Mouse (Mus musculus): Measurements from ENCODE around the gene Ttc27. TPM values are rescaled to one million over a fixed set of nuclear protein-coding genes. Genes with fewer than 3 reads are reported as not detected.

The Ttc27 gene
- total and polyA plus RNA-seq, 2 experiments from 2014 or later, result 8.5 to 16.2 TPM

DNA sequence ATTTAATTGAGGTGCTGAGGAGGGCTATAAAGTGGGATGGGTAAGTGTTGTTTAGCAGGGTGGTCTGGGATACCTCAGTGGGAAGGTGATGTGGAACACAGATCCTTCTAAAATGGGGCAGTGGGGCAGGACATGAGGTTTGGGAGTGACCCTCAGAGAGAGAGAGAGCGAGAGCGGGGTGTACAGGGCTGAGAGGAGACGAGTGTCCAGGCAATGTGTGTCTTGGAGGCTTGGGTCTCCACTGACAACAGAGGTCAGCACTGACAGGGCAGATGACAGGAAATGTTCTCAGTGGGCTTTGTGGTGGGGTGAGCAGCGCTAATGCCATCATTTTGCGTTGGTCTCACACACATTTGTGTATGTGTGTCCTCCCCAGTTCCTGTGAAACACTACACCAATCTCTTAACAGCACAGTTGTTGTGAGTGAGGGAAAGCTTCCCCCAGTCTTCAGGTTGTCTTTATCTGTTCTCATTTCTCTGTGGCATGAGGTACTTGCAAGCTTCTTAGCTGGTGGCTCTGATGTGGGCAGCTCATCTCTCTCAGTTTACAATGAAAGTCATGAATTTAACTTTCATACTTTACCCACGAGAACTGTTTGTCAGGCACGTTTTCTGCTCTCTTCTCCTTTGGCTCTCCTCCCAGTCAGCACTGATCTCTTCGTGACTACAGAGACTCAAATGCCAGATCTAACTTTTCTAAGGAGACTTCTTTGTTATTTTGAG lies 35.5 kb downstream of the Ttc27 start:
- Histone ChIP-seq H3K27me3 (ENCODE audit: control insufficient read depth, insufficient read depth, low read length) (no peaks in the 10 kb centered on the region), H3K9me3 (replicated peaks; ENCODE audit: control insufficient read depth, low read length) (no peaks in the 10 kb centered on the region), H3K4me1 (ENCODE audit: control insufficient read depth, insufficient read depth) (no peaks in the 10 kb centered on the region), H3K27ac (ENCODE audit: low read depth) (no peak overlapping the region), H3K9ac (replicated peaks; ENCODE audit: low read depth, low read length) (no peak overlapping the region), H3K4me2 (ENCODE audit: low read depth, low read length) (no peak overlapping the region), H3K36me3 (replicated peaks; ENCODE audit: control insufficient read depth, insufficient read depth, low read length) (no peaks in the 10 kb centered on the region), H3K4me3 (ENCODE audit: low read depth, low read length) (no peak overlapping the region)
- TF ChIP-seq EP300 (IDR thresholded peaks at IDR 0.05; ENCODE audit: low read depth) (no peak), CTCF (IDR thresholded peaks at IDR 0.05; ENCODE audit: low read depth) (no peak)
- DNase-seq (ENCODE audit: low spot score) (no peak), ATAC-seq (ENCODE audit: insufficient read depth, low read depth) (no peak)
- WGBS, result 59% methylated on average over 8 of the region's 8 CpGs

DNA sequence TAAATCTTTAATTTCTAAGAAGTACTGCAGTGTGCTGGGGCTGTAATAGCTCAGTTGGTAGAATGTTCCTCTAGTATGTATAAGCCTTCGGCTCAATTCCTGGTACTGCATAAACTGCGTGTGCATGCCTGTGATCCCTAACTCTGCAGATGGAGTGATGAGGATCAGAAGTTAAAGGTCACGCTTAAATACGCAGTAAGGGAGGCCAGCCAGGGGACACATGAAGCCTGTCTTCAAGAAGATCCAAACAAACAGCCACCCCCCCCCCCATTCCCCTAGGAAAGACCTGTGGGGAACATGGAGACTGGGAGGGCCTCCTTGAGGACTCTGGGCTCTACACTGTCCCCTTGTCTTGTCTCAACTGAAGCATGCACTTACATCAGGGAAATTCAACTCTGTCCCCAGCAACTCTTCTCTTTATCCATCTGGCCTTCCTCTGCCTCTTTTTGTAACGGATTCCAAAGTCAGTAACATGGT lies 36.1 kb downstream of the Ttc27 start:
- Histone ChIP-seq H3K4me2 (ENCODE audit: low read depth, low read length) (no peak overlapping the region), H3K9me3 (replicated peaks; ENCODE audit: control insufficient read depth, low read length) (no peaks in the 10 kb centered on the region), H3K9ac (replicated peaks; ENCODE audit: low read depth, low read length) (no peak overlapping the region), H3K36me3 (replicated peaks; ENCODE audit: control insufficient read depth, insufficient read depth, low read length) (no peaks in the 10 kb centered on the region), H3K4me3 (ENCODE audit: low read depth, low read length) (no peak overlapping the region), H3K4me1 (ENCODE audit: control insufficient read depth, insufficient read depth) (no peaks in the 10 kb centered on the region), H3K27me3 (ENCODE audit: control insufficient read depth, insufficient read depth, low read length) (no peaks in the 10 kb centered on the region), H3K27ac (ENCODE audit: low read depth) (no peak overlapping the region)
- ATAC-seq (ENCODE audit: insufficient read depth, low read depth), result no peak
- TF ChIP-seq EP300 (IDR thresholded peaks at IDR 0.05; ENCODE audit: low read depth) (no peak), CTCF (IDR thresholded peaks at IDR 0.05; ENCODE audit: low read depth) (no peak)
- no peak for DNase-seq (ENCODE audit: low spot score)
- 80% methylated on average over 5 of the region's 5 CpGs for WGBS

DNA sequence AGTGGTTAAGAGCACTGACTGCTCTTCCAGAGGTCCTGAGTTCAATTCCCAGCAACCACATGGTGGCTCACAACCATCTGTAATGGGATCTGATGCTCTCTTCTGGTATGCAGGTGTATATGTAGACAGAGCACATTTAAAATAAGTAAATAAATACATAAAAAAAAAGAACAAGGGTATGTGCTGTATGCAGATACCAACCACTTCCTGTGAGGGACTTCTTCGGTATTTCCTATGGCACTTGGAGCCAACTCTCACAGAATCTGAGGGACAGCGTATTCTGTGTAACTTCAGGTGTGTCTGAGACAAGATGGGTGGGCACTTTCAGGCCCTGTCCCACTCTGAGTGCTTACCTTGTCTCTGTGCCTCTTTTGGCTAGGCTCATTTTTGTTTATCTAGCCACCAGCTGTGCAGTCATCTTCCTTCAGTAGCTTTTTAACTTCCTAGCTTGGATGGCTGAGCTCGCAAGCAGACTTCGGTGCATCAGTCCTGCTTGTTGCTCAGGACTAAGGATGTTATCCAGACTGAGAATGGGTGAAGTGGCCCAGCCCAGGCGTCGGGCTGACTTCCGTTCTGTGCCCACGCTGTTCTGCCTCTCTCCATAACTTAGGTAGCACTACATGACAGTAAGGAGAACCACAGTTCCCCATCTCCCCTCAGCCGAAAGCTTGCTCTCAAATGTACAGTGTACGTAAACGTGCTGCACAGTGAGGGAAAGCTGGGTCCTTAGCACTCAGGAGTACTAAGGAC lies 37.0 kb downstream of the Ttc27 start:
- H3K9me3 ChIP-seq (replicated peaks; ENCODE audit: control insufficient read depth, low read length), result no peaks in the 10 kb centered on the region
- no peak overlapping the region for H3K4me3 ChIP-seq (ENCODE audit: low read depth, low read length)
- no peak for ATAC-seq (ENCODE audit: insufficient read depth, low read depth)
- no peak overlapping the region for H3K27ac ChIP-seq (ENCODE audit: low read depth)
- WGBS, result 89% methylated on average over 11 of the region's 11 CpGs
- no peak for DNase-seq (ENCODE audit: low spot score)
- no peak overlapping the region for H3K4me2 ChIP-seq (ENCODE audit: low read depth, low read length)
- H3K9ac ChIP-seq (replicated peaks; ENCODE audit: low read depth, low read length), result no peak overlapping the region
- TF ChIP-seq CTCF (IDR thresholded peaks at IDR 0.05; ENCODE audit: low read depth), result no peak
- no peak for TF ChIP-seq EP300 (IDR thresholded peaks at IDR 0.05; ENCODE audit: low read depth)
- H3K27me3 ChIP-seq (ENCODE audit: control insufficient read depth, insufficient read depth, low read length), result no peaks in the 10 kb centered on the region
- H3K4me1 ChIP-seq (ENCODE audit: control insufficient read depth, insufficient read depth), result no peaks in the 10 kb centered on the region
- H3K36me3 ChIP-seq (replicated peaks; ENCODE audit: control insufficient read depth, insufficient read depth, low read length), result no peaks in the 10 kb centered on the region

DNA sequence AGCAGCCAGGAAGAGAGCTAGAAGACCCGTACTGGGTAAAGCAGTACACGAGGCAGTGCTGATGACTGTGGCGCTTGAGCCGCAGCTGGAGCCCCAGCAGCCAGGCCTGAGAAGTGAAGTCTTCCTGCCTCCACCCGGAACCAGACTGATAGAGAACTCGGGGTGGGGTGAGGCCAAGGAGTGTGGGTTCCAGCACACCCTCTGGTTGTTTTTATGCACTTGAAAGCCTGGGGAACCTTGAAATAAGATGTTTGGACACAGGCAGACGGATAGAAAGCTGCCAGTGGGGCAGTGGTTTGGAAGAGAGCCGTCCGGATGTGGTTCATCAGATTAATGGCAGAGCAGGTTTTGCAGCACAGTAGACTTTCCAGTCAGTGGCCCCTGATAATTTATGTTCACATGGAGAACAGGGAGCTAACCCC lies 51.9 kb downstream of the Ttc27 start:
- TF ChIP-seq CTCF (IDR thresholded peaks at IDR 0.05; ENCODE audit: low read depth) (no peak), EP300 (IDR thresholded peaks at IDR 0.05; ENCODE audit: low read depth) (no peak)
- WGBS, result 75% methylated on average over 9 of the region's 9 CpGs

DNA sequence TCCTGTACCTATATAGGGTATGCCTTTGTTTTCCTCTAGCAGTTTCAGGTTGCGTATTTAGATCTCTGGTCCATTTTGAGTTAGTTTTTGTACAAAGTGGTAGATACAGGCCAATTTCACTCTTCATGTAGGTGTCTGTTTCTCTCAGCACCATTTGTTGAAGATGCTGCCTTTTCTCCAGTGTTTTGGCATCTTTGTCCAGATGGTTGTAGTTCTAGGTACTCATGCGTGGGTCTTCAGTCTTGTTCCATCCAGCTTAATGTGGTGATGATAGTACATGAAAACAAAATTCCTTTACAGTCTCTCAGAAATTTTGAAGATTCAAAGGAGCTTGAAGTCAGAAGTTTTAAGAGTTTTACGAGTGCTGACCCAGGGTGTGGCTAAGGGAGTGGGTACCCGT lies 54.8 kb downstream of the Ttc27 start:
- WGBS, result 90% methylated on average over 4 of the region's 4 CpGs
- no peak overlapping the region for H3K4me3 ChIP-seq (ENCODE audit: low read depth, low read length)
- no peak for ATAC-seq (ENCODE audit: insufficient read depth, low read depth)
- no peaks in the 10 kb centered on the region for H3K36me3 ChIP-seq (replicated peaks; ENCODE audit: control insufficient read depth, insufficient read depth, low read length)
- H3K4me2 ChIP-seq (ENCODE audit: low read depth, low read length), result no peak overlapping the region
- H3K9ac ChIP-seq (replicated peaks; ENCODE audit: low read depth, low read length), result no peak overlapping the region
- TF ChIP-seq EP300 (IDR thresholded peaks at IDR 0.05; ENCODE audit: low read depth) (no peak), CTCF (IDR thresholded peaks at IDR 0.05; ENCODE audit: low read depth) (no peak)
- no peak for DNase-seq (ENCODE audit: low spot score)
- H3K27me3 ChIP-seq (ENCODE audit: control insufficient read depth, insufficient read depth, low read length), result no peaks in the 10 kb centered on the region
- H3K27ac ChIP-seq (ENCODE audit: low read depth), result no peak overlapping the region
- H3K4me1 ChIP-seq (ENCODE audit: control insufficient read depth, insufficient read depth), result no peaks in the 10 kb centered on the region
- no peaks in the 10 kb centered on the region for H3K9me3 ChIP-seq (replicated peaks; ENCODE audit: control insufficient read depth, low read length)

More for the DNA sequence above, 51.9 kb downstream of the Ttc27 start:
- H3K4me3 ChIP-seq (ENCODE audit: low read depth, low read length), result no peak overlapping the region
- no peaks in the 10 kb centered on the region for H3K36me3 ChIP-seq (replicated peaks; ENCODE audit: control insufficient read depth, insufficient read depth, low read length)
- no peak for ATAC-seq (ENCODE audit: insufficient read depth, low read depth)
- H3K4me2 ChIP-seq (ENCODE audit: low read depth, low read length), result no peak overlapping the region
- DNase-seq (ENCODE audit: low spot score), result no peak
- H3K27me3 ChIP-seq (ENCODE audit: control insufficient read depth, insufficient read depth, low read length), result no peaks in the 10 kb centered on the region
- H3K27ac ChIP-seq (ENCODE audit: low read depth), result no peak overlapping the region
- H3K9me3 ChIP-seq (replicated peaks; ENCODE audit: control insufficient read depth, low read length), result no peaks in the 10 kb centered on the region
- no peak overlapping the region for H3K9ac ChIP-seq (replicated peaks; ENCODE audit: low read depth, low read length)
- no peaks in the 10 kb centered on the region for H3K4me1 ChIP-seq (ENCODE audit: control insufficient read depth, insufficient read depth)
